Mouse (Mus musculus): ENCODE measurements at regions not wholly inside any gene's neighbourhood (a gene's known extent, or its start where the extent isn't known, plus 50 kb on each side); places are given as distances from the start of the nearest gene placed in this dataset.

DNA sequence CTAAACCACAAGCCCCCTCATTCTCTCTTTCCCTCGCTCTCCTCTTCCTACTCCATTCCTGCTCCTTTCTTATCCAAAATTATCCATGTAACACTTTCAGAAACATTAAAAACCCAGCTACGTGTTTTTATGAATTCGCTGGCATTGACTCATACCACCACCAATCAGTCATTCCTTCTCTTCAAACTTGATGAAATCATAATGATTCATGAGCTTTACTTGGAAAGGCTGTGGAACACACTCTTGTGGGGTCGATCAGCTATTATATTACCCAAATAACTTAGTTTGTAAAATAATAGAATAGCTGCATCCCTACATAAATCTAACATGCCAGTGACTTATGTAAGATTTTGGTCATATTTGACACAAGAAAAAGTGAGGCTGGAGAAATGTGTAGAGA, 331.9 kb upstream of the N6amt1 start:
- H3K27me3 ChIP-seq, result no peaks in the 10 kb centered on the region
- no peak overlapping the region for H3K4me2 ChIP-seq
- no peaks in the 10 kb centered on the region for H3K9me3 ChIP-seq (replicated peaks)
- H3K36me3 ChIP-seq, result no peaks in the 10 kb centered on the region
- WGBS, result 79% methylated on average over 4 of the region's 4 CpGs
- H3K4me3 ChIP-seq, result no peak overlapping the region
- no peaks in the 10 kb centered on the region for H3K4me1 ChIP-seq (replicated peaks)
- no peak overlapping the region for H3K27ac ChIP-seq
- ATAC-seq (replicated peaks; ENCODE audit: insufficient number of reproducible peaks, insufficient read depth, low FRiP score, low read depth), result no peak
- no peak overlapping the region for H3K9ac ChIP-seq

DNA sequence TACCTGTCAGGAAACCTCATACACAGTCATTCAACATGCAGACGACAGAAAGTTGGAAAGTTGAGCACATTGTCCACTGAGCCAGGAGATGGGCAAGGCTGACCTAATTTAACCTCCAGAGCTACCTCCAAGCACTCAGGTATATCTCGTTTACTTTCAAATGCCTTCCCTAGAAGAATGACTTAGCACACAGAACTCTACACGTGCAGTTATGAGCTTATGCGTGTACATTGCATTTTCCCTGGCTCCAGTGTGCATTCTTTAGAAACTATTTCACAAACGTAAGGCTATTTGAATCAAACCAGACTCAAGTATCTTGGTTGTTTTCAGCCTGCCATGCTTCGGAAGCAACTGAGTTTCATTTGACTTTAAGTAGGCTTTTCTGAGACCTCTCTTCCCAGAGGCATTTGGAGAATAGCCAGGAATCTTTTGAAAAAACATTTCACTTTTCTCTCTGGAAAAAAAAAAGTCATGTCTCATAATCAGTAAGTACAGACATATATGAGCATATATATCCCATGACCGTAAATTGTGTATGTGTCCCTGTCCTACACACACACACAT, 336.8 kb upstream of the N6amt1 start:
- Histone ChIP-seq H3K36me3 (no peaks in the 10 kb centered on the region), H3K4me2 (no peak overlapping the region), H3K4me1 (replicated peaks) (no peaks in the 10 kb centered on the region), H3K9ac (no peak overlapping the region), H3K27me3 (no peaks in the 10 kb centered on the region), H3K4me3 (no peak overlapping the region), H3K27ac (no peak overlapping the region), H3K9me3 (replicated peaks) (no peaks in the 10 kb centered on the region)
- 59% methylated on average over 7 of the region's 7 CpGs for WGBS
- no peak for ATAC-seq (replicated peaks; ENCODE audit: insufficient number of reproducible peaks, insufficient read depth, low FRiP score, low read depth)

DNA sequence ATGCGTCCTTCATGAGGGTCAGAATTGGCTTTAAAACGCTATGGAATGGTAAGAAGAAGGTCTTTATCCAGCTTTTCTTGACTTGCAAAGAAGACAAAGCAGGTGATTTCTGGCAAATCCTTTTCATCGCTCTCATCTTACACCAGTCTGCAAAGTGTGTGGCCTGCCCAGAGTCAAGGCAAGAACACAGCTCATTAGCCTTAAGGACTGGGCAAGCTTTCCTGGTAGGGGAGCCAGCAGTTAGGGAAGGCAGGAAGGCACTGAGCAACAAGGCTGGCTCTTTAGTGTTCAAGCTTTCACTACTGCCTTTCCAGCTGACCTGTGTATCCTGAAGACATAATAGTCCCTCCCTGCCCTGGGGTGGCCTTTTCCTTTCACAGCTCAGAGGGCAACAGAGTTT, 352.4 kb upstream of the N6amt1 start:
- WGBS, result 65% methylated on average over 3 of the region's 3 CpGs
- Histone ChIP-seq H3K9ac (no peak overlapping the region), H3K27me3 (no peaks in the 10 kb centered on the region), H3K36me3 (no peaks in the 10 kb centered on the region), H3K27ac (no peak overlapping the region), H3K9me3 (replicated peaks) (no peaks in the 10 kb centered on the region), H3K4me3 (no peak overlapping the region), H3K4me2 (no peak overlapping the region), H3K4me1 (replicated peaks) (no peaks in the 10 kb centered on the region)
- ATAC-seq (replicated peaks; ENCODE audit: insufficient number of reproducible peaks, insufficient read depth, low FRiP score, low read depth), result no peak

DNA sequence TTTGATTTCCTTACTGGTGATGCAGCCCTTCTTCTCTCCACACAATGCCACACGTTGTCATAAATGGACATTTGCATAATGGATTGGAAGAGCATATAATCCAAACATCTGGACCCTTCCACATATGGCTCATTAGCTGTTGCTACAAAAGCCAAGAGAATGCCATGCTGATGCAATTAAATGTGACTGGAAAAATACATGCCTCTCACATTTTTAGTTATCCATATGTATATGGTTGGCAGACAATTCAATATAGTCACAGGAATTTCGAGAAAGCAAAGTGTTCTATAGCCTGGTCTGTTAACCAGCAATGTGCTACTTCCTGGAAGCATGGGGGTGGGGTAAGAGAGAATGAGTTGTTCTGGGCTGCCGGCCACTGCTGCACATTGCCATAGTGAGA, 352.9 kb upstream of the N6amt1 start:
- Histone ChIP-seq H3K9me3 (replicated peaks) (no peaks in the 10 kb centered on the region), H3K4me2 (no peak overlapping the region), H3K4me3 (no peak overlapping the region), H3K36me3 (no peaks in the 10 kb centered on the region), H3K9ac (no peak overlapping the region), H3K27me3 (no peaks in the 10 kb centered on the region), H3K4me1 (replicated peaks) (no peaks in the 10 kb centered on the region), H3K27ac (no peak overlapping the region)
- ATAC-seq (replicated peaks; ENCODE audit: insufficient number of reproducible peaks, insufficient read depth, low FRiP score, low read depth), result no peak
- 56% methylated on average over 3 of the region's 3 CpGs for WGBS

DNA sequence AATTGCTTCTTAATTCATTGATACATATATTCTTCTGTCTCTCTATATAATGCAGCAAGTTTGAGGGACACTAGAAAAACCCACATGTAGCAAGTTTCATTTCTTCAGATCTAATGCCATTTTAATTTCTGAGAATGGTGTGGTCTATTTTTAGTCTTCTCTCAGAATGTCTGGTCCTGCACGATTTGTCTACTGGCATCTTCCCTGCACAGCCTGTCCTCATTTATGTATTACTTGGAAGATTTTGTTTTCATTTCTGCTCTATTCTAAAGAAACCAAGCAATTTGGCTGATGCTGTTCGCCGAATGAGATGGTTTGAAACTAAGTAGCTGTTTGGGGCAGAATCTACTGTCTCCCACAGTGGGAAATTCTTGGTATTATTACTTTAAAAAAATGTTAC, 382.3 kb upstream of the N6amt1 start:
- Histone ChIP-seq H3K27ac (no peak overlapping the region), H3K27me3 (no peaks in the 10 kb centered on the region), H3K36me3 (no peaks in the 10 kb centered on the region), H3K4me1 (replicated peaks) (no peaks in the 10 kb centered on the region), H3K9me3 (replicated peaks) (no peaks in the 10 kb centered on the region), H3K4me3 (no peak overlapping the region), H3K4me2 (no peak overlapping the region), H3K9ac (no peak overlapping the region)
- 69% methylated on average over 3 of the region's 3 CpGs for WGBS
- no peak for ATAC-seq (replicated peaks; ENCODE audit: insufficient number of reproducible peaks, insufficient read depth, low FRiP score, low read depth)

- H3K27me3 ChIP-seq, result no peaks in the 10 kb centered on the region
- H3K9me3 ChIP-seq (replicated peaks), result no peaks in the 10 kb centered on the region
- ATAC-seq (replicated peaks; ENCODE audit: insufficient number of reproducible peaks, insufficient read depth, low FRiP score, low read depth), result no peak
- H3K4me2 ChIP-seq, result no peak overlapping the region
- no peak overlapping the region for H3K4me3 ChIP-seq
- 0 out of 2 replicates have a peak, but pooled peaks cover 2% of the 10 kb centered on the region for H3K4me1 ChIP-seq (replicated peaks)
- no peaks in the 10 kb centered on the region for H3K36me3 ChIP-seq
- no peak overlapping the region for H3K9ac ChIP-seq
- H3K27ac ChIP-seq, result no peak overlapping the region
- 63% methylated on average over 6 of the region's 6 CpGs for WGBS
Measured at GRCm38 (mm10) chr16:86949681-86950080, 404.3 kb upstream of the N6amt1 start.

GRCm38 (mm10) chr16:86945531-86946144, 408.3 kb upstream of the N6amt1 start:
- H3K9ac ChIP-seq, result no peak overlapping the region
- H3K4me2 ChIP-seq, result no peak overlapping the region
- H3K27ac ChIP-seq, result no peak overlapping the region
- 51% methylated on average over 6 of the region's 6 CpGs for WGBS
- H3K4me1 ChIP-seq (replicated peaks), result 0 out of 2 replicates have a peak, but pooled peaks cover 2% of the 10 kb centered on the region
- peak; percentile 78 for ATAC-seq (replicated peaks; ENCODE audit: insufficient number of reproducible peaks, insufficient read depth, low FRiP score, low read depth)
- H3K9me3 ChIP-seq (replicated peaks), result no peaks in the 10 kb centered on the region
- H3K4me3 ChIP-seq, result no peak overlapping the region
- H3K36me3 ChIP-seq, result no peaks in the 10 kb centered on the region
- H3K27me3 ChIP-seq, result no peaks in the 10 kb centered on the region

- Histone ChIP-seq H3K4me3 (no peak overlapping the region), H3K4me1 (replicated peaks) (0 out of 2 replicates have a peak, but pooled peaks cover 2% of the 10 kb centered on the region), H3K27me3 (no peaks in the 10 kb centered on the region), H3K36me3 (no peaks in the 10 kb centered on the region), H3K9ac (no peak overlapping the region), H3K27ac (0 out of 2 replicates have a peak overlapping the region, but pooled peaks have one; percentile 16), H3K9me3 (replicated peaks) (no peaks in the 10 kb centered on the region), H3K4me2 (no peak overlapping the region)
- 0 out of 2 replicates have a peak, but pooled peaks have one; percentile 53 for ATAC-seq (replicated peaks; ENCODE audit: insufficient number of reproducible peaks, insufficient read depth, low FRiP score, low read depth)
Measured at GRCm38 (mm10) chr16:86945058-86945457, 408.9 kb upstream of the N6amt1 start.

- Histone ChIP-seq H3K4me3 (no peak overlapping the region), H3K9me3 (replicated peaks) (no peaks in the 10 kb centered on the region), H3K36me3 (no peaks in the 10 kb centered on the region), H3K9ac (no peak overlapping the region), H3K27ac (no peak overlapping the region), H3K27me3 (no peaks in the 10 kb centered on the region), H3K4me2 (no peak overlapping the region), H3K4me1 (replicated peaks) (peaks cover 4% of the 10 kb centered on the region; the same call in 1 of the 2 replicates)
- no peak for ATAC-seq (replicated peaks; ENCODE audit: insufficient number of reproducible peaks, insufficient read depth, low FRiP score, low read depth)
- 69% methylated on average over 2 of the region's 2 CpGs for WGBS
Measured at GRCm38 (mm10) chr16:86934989-86935388, 419.0 kb upstream of the N6amt1 start.

DNA sequence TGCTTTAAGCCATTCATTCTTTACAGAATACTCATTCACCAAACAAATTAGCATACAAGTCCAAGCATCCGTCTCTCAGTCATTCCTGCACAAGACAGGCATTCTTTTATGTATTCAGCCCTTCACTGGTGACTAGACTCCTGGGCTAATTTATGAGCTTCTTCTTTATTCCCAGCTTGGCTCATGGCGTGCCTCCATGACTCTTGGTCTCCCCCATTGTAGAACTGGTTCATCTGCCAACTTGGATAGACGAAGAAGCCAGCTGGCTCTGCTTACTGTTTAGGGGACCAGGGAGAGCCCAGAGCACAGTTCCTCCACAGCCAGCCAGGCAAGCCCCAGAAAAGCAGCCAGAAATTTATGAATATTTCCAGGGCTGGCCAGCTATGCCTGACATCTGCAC, 421.2 kb upstream of the N6amt1 start:
- Histone ChIP-seq H3K9me3 (replicated peaks) (no peaks in the 10 kb centered on the region), H3K9ac (no peak overlapping the region), H3K36me3 (no peaks in the 10 kb centered on the region), H3K27me3 (no peaks in the 10 kb centered on the region), H3K4me2 (no peak overlapping the region), H3K4me3 (no peak overlapping the region), H3K4me1 (replicated peaks) (peaks cover 4% of the 10 kb centered on the region; the same call in 1 of the 2 replicates), H3K27ac (no peak overlapping the region)
- WGBS, result 80% methylated on average over 3 of the region's 3 CpGs
- no peak for ATAC-seq (replicated peaks; ENCODE audit: insufficient number of reproducible peaks, insufficient read depth, low FRiP score, low read depth)

- no peak overlapping the region for H3K9ac ChIP-seq
- ATAC-seq (replicated peaks; ENCODE audit: insufficient number of reproducible peaks, insufficient read depth, low FRiP score, low read depth), result no peak
- H3K27me3 ChIP-seq, result no peaks in the 10 kb centered on the region
- H3K4me3 ChIP-seq, result no peak overlapping the region
- H3K9me3 ChIP-seq (replicated peaks), result no peaks in the 10 kb centered on the region
- no peak overlapping the region for H3K4me2 ChIP-seq
- no peaks in the 10 kb centered on the region for H3K36me3 ChIP-seq
- H3K27ac ChIP-seq, result no peak overlapping the region
- H3K4me1 ChIP-seq (replicated peaks), result peaks cover 7% of the 10 kb centered on the region; the same call in 1 of the 2 replicates
- WGBS, result 82% methylated on average over 2 of the region's 2 CpGs
Measured at GRCm38 (mm10) chr16:86897967-86898710, 455.8 kb upstream of the N6amt1 start.

Measured in heart, embryonic 15.5 days (tissue).